Mouse (Mus musculus): Measurements from ENCODE around the gene Lamb3. TPM values are rescaled to one million over a fixed set of nuclear protein-coding genes. Genes with fewer than 3 reads are reported as not detected.
"Not testable (repeated sequence)": the region's sequence is repeated elsewhere in the genome, so short reads cannot be mapped to it uniquely, and the experiment has no call there.

The Lamb3 gene
- total RNA-seq, 2 experiments from 2014 or later = 13.7 to 14.9 TPM

GRCm38 (mm10) chr1:193242238-193242637 is 34.7 kb downstream of the Lamb3 start:
- peak; percentile 85 for DNase-seq (ENCODE audit: low spot score)
- intact Hi-C loops (cut with DNase I) = no loop called here

- no peak for DNase-seq (ENCODE audit: low spot score)
- intact Hi-C loops (cut with DNase I) = no loop called here
These were observed 35.4 kb downstream of the Lamb3 start for GRCm38 (mm10) chr1:193242863-193243262.

- intact Hi-C loops (cut with DNase I) = no loop called here
- no peak for DNase-seq (ENCODE audit: low spot score)
These were observed 36.2 kb downstream of the Lamb3 start for GRCm38 (mm10) chr1:193243571-193244193.

- intact Hi-C loops (cut with DNase I) = no loop called here
- DNase-seq (ENCODE audit: low spot score) = no peak
These were observed 36.7 kb downstream of the Lamb3 start for GRCm38 (mm10) chr1:193244235-193244634.

- DNase-seq (ENCODE audit: low spot score) = no peak
- intact Hi-C loops (cut with DNase I) = loop anchor here (5.0 kb wide), 1 partner anchor 38 kb away; no protein-coding TSS in a partner anchor
These were observed 42.5 kb downstream of the Lamb3 start for GRCm38 (mm10) chr1:193250026-193250425.

GRCm38 (mm10) chr1:193251386-193251785 is 43.9 kb downstream of the Lamb3 start:
- intact Hi-C loops (cut with DNase I) = loop anchor here (5.0 kb wide), 1 partner anchor 39 kb away; no protein-coding TSS in a partner anchor

GRCm38 (mm10) chr1:193252616-193253015 is 45.1 kb downstream of the Lamb3 start:
- intact Hi-C loops (cut with DNase I) = loop anchor here (5.0 kb wide), 1 partner anchor 40 kb away; no protein-coding TSS in a partner anchor

More at GRCm38 (mm10) chr1:193251386-193251785, 43.9 kb downstream of the Lamb3 start:
- DNase-seq (ENCODE audit: low spot score) = no peak

GRCm38 (mm10) chr1:193253895-193254294 is 46.4 kb downstream of the Lamb3 start:
- intact Hi-C loops (cut with DNase I) = loop anchor here (2.0 to 5.0 kb wide), 2 partner anchors 42 to 111 kb away; no protein-coding TSS in a partner anchor
- not testable (repeated sequence) for DNase-seq (ENCODE audit: low spot score)

More at GRCm38 (mm10) chr1:193252616-193253015, 45.1 kb downstream of the Lamb3 start:
- DNase-seq (ENCODE audit: low spot score) = no peak

- no peak for DNase-seq (ENCODE audit: low spot score)
- intact Hi-C loops (cut with DNase I) = loop anchor here (1.0 to 5.0 kb wide), 3 partner anchors 69 to 122 kb away; no protein-coding TSS in a partner anchor
These were observed 47.5 kb downstream of the Lamb3 start for GRCm38 (mm10) chr1:193255032-193255431.

GRCm38 (mm10) chr1:193255488-193256288 is 48.2 kb downstream of the Lamb3 start:
- peak; percentile 35 for DNase-seq (ENCODE audit: low spot score)
- intact Hi-C loops (cut with DNase I) = loop anchor here (1.0 to 5.0 kb wide), 3 partner anchors 69 to 122 kb away; no protein-coding TSS in a partner anchor

- no peak for DNase-seq (ENCODE audit: low spot score)
- intact Hi-C loops (cut with DNase I) = loop anchor here (5.0 kb wide), 1 partner anchor 121 kb away; no protein-coding TSS in a partner anchor
These were observed 48.7 kb downstream of the Lamb3 start for GRCm38 (mm10) chr1:193256289-193256577.

GRCm38 (mm10) chr1:193256621-193257098 is 49.2 kb downstream of the Lamb3 start:
- intact Hi-C loops (cut with DNase I) = loop anchor here (5.0 kb wide), 1 partner anchor 121 kb away; no protein-coding TSS in a partner anchor
- DNase-seq (ENCODE audit: low spot score) = no peak

- intact Hi-C loops (cut with DNase I) = loop anchor here (5.0 kb wide), 1 partner anchor 118 kb away; no protein-coding TSS in a partner anchor
These were observed 52.1 kb downstream of the Lamb3 start for GRCm38 (mm10) chr1:193259559-193259958.

GRCm38 (mm10) chr1:193261897-193262548 is 54.5 kb downstream of the Lamb3 start:
- intact Hi-C loops (cut with DNase I) = no loop called here
- peak; percentile 54 for DNase-seq (ENCODE audit: low spot score)

More at GRCm38 (mm10) chr1:193259559-193259958, 52.1 kb downstream of the Lamb3 start:
- no peak for DNase-seq (ENCODE audit: low spot score)

- intact Hi-C loops (cut with DNase I) = no loop called here
- DNase-seq (ENCODE audit: low spot score) = no peak
These were observed 55.8 kb downstream of the Lamb3 start for GRCm38 (mm10) chr1:193263026-193263907.

GRCm38 (mm10) chr1:193263955-193264598 is 56.6 kb downstream of the Lamb3 start, which contains the start of gene Hsd11b1:
Hsd11b1 (minus strand) TSS chr1:193264075.
- intact Hi-C loops (cut with DNase I) = no loop called here
- DNase-seq (ENCODE audit: low spot score) = no peak

- DNase-seq (ENCODE audit: low spot score) = no peak
- intact Hi-C loops (cut with DNase I) = no loop called here
These were observed 58.2 kb downstream of the Lamb3 start for GRCm38 (mm10) chr1:193265734-193266133.

- DNase-seq (ENCODE audit: low spot score) = no peak
- intact Hi-C loops (cut with DNase I) = no loop called here
These were observed 63.7 kb downstream of the Lamb3 start for GRCm38 (mm10) chr1:193270965-193271763.

Measured in heart, postnatal 25 days (tissue).